Mouse (Mus musculus): Measurements from ENCODE around the gene Rusc1. TPM values are rescaled to one million over a fixed set of nuclear protein-coding genes. Genes with fewer than 3 reads are reported as not detected.
"Not testable (repeated sequence)": the region's sequence is repeated elsewhere in the genome, so short reads cannot be mapped to it uniquely, and the experiment has no call there.

Rusc1 gene
- polyA plus RNA-seq, 2 experiments from 2014 or later = 54.4 to 70.3 TPM

DNA sequence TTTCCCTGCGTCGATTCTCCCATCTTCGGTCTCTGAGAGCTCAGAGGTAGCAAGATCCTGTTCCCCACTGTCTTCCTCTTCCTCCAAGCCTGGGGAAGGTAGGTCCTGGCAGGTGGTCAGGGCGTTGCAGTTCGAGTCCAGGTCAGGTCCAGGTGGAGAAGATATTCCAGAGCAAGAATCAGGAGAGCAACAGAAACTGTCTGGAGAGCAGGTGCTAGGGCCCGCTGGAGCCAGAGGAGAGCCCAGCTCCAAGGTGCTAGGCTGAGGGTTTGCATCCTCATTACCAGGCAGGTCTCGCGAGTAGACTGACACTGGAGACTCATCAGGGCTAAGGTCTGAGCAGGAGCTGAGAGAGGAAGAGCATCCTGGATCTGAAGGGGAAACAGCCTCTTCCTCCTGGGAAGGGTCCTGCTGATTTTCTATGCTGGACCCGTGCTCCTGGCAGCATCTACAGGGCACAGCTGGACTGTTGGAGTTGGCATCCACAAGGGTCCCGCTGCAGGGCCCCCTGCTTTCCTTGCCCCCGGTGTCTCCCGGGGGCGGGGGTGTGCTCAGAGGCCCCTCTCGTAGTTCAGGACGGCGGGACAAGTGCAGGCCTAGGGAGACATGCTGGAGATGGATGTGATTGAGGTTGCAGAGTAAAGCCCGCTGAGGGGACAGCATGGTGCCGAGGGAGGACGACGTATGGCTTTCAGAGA lies 1.2 kb downstream of the Rusc1 start:
- no peak for ATAC-seq

DNA sequence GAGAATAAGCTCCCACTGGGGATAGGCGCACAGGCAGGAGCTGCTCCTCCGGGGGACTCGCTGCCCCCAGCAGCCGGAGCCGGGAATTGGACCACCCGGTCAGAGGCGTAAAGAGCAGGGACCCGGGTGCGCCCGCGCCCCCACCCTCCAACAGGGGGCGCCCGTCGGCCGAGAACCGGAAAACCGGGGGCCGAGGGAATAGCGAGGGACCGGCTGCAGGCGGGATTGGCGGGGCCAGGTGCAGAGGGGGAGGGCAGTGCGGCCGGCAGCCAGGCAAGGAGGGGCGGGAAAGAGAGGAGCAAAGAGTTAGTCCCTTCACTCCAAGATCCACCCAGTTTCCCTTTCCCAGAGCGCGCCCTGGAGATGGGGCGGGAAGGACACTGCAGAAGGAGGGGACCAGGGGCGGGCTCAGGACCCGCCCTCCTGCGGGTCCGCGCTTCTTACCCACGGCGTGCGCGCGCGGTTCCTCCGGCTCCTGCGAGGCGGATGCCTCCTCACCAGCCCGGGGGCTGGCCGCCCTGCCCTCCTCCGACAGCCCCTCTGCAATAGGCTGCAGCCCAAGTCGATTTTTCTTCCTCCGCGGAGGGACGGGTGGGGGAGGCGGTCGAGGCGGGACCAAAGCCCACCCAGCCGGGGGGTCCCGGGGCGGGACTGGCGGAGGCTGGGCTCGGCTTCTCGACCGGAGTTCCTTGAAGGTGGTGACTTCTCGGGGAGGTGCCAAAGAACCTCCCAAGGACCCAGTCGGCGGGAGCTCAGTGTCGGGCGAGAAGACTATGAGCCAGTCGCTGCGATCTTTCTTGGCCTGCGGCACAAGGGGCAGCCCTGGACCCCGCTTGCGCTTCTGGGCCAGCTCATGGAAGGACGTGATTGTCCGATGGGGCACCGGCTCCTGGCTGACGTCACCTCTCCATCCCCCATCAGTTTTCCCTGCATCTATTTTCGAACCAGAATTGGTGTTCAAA lies 2.1 kb downstream of the Rusc1 start:
- peak; percentile 29 for ATAC-seq

DNA sequence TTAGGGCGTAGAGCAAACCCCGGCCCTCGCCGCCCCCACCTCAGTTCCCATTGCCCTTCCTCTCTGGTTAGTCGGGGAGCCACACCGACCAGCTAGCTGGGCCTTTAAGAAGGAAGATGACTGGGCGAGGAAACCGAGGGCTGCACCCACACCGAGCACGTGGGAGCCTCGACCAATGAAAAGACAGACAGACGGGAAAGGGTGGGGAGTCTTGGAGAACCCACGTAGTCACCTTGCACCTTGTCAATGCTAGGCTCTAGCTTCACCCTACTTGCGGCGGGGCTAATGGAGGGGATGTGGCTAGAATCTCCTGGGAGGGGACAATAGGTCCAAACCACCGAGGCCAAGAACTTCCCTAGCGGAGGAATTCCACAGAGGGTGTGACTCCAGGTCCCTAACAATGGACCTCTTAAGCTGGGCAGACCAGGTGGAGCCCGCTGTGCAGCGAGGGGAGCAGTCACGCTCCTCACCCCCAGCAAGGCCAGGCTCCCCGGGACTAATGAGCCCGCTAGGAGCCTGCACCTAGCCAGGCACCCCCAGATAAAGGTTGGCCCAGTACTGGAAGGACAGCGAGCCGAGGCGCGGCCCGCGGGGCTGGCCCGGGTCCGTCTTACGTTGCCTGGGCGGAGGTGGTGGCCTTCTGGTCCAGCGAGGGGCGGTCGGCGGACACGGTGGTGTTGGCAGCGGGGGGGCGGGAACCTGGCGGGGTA lies 3.1 kb downstream of the Rusc1 start:
- ATAC-seq = peak; percentile 93

DNA sequence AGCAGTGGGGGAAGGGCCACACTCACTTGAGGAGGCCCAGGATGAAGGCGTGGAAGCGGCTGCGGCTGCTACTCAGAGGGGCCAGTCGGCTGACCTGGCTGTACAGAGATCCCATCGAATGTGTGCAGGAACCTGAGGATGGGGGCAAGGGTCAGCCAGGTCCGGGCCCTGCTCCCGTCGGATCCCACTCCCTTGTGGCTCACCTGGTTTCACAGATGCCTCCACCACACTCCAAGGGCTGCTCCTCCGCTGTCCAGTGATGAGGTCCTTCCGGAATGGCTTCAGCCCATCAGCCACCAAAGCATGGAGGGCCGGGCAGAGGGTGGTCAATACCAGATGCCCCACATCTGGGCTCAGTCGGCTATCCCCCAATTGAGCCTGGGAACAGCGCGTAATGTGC lies 4.1 kb downstream of the Rusc1 start:
- ATAC-seq = no peak

DNA sequence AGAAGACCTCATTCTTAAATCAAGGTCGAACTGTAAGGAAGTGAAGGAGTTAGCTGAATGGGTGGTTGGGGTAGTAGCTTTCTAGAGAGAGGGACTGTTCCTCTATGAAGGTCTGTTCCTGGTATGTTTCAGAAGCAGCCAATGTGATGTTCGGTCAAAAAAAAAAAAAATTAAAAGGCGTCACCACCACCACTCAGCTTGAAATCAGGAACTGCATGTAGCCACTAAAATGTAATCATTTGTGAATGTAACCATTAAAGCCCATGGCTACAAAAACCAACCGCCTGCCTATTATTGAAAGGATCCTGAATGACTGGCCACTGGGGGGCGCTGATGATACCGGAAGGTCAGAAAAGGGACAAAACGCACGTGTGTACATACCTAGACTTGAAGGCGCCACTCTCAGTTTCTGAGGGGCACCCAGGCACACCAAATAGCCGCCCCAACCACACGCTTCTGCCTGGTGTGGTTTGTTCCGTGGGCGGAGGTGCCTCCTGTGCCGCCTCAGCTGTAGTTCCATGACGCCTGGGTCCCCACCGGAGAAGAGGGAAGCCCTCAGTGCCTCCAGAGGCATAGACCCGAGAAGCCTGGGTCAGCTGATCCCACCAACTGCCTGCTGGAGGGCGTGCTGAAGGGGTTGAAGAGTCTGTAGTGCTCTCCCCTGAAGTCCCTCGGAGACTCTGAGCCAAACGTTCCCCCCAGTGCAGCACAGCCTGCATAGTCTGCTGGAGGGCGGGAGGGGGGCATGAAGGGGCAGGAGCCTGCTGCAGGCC lies 5.6 kb downstream of the Rusc1 start:
- ATAC-seq = no peak

DNA sequence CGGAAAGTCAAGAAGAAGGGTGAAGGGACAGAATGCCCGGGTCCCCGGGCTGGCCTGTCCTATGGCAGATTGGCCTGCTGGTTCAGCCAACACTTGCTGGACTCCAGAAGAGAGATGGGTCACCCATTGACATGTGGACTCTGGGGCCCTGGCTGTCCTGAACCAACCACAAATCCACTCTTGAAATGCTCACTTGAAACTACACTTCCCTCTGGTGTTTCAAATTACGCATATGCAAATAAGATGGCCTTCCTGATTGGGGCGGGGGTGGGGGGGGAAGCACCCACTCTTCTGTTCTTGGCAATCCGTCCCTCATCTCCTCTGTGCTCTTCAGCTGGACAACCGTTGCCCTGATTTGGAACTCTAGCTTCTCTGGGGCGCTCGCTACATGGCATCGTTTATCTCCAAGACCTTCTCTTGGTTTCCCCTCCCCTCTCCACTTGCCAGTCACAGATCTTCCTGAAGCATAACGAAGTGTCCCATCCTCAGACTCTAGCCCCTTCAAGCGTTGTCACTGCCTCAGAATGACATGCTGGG lies 8.4 kb downstream of the Rusc1 start:
- ATAC-seq = no peak

DNA sequence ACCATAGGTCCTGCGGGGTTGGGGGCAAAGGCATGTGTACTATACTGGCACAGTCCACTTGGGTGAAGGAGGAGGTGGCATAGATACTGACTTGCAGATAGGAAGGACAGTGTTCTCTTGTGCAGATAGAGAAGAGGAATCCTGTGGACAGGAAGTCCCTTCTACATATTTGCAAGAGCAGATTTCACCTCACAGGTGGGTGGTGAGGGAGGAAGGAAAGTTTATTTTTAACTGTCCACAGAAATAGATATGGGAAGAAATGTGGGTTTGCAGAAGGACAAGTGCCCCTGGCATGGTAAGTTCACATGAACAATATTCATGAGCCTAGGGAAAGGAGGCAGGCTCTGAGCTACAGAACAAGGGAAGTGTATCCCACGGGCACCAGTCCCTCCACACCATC lies 9.0 kb downstream of the Rusc1 start:
- no peak for ATAC-seq

DNA sequence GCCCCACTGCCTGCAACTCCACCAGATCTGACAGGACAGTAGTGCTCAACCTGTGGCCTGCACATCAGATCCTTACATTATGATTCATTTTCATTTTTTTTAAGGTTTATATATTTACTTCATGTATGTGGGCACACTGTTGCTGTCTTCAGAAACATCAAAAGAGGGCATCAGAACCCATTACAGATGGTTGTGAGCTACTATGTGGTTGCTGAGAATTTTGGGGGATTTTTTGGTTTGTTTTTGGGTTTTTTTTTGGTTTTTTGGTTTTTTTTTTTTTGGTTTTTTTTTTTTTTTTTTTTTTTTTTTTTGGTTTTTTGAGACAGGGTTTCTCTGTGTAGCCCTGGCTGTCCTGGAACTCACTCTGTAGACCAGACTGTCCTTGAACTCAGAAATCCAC lies 10.8 kb downstream of the Rusc1 start:
- ATAC-seq = not testable (repeated sequence)

DNA sequence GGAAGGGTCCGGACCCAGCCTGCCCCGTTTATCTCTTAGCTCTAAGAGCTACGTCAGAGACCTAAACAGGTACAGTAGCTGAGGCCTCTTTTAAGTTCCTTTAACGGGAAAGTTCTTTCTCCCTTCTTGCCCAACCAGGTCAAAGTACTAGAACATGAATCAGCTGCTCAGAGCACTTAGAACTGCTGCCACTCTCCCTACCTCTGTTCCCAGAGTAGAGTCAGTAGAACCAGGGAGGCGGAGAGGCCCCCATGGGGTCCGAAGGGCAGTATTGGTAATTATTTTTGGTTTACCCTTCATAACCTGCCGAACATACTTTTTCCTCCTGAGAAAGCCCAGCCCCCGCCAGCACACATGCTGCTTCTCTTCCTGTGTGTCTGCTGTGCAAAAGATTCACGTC lies 15.7 kb downstream of the Rusc1 start:
- no peak for ATAC-seq

DNA sequence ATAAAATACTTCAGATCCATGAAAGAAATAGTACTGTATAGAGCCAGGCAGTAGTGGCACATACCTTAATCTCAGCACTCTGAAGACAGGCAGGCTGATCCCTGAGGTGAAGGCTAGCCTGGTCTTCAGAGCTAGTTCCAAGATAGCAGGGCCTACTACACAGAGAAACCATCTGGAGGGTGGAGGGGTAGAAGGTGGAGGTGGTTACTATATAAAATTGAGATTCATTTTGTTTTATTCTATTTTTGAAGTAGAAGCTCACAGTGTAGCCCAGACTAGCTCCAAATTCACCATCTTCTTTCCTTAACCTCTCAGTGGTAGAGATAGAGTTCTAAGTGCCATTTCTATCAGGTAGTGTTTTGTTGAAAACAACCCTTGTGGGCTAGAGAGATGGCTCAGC lies 25.8 kb downstream of the Rusc1 start:
- no peak for ATAC-seq

DNA sequence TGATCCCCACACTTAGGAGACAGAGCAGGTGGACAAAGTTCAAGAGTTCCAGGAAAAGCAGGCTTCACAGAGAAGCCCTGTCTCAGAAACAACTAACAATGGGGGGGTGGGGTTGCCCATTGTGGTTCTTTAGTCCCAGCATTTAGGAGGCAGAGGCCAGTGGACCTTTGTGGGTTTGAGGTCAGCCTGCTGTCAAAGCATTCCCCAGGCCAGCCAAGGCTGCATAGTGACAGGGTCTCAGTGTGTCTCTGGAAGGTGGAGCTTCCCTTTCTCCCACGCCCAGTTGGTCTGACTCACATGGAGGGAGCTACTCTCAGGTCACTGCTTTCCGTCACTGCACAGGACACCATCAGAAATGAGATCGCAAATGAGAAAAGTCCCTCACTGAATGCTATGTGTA lies 31.4 kb downstream of the Rusc1 start:
- no peak for ATAC-seq

DNA sequence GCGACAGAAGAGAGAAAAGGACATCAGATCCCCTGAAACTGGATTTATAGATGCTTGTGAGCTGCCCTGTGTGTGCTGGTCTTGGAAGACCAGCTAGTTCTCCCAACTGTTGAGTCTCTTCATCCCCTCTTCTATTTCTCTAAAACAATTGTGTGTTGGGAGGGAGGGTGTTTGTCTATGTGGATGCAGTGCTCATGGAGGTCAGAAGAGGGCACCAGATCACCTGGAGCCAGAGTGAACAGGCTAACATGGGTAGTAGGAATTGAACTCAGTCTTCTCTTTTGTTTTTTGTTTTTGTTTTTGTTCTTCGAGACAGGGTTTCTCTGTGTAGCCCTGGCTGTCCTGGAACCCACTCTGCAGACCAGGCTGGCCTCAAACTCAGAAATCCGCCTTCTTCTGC lies 34.3 kb downstream of the Rusc1 start:
- peak; percentile 40 for ATAC-seq

DNA sequence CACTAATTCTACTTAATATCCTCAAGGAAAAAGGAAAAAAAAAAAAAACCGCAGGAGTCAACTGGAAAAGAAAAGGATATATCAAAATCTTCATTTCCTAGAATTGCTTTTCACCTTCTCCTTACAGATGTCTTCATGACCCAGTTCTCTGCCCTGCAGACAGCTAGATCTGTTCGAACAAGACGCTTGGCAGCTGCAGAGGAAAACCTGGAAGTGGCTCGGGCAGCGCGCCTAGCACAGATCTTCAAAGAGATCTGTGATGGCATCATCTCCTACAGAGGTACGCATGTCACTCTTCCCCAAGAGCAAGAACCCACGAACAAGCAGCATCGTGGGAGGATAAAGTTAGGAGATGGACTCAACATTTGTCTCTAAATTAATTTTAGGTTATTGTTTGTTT lies 34.8 kb downstream of the Rusc1 start:
- ATAC-seq = no peak

DNA sequence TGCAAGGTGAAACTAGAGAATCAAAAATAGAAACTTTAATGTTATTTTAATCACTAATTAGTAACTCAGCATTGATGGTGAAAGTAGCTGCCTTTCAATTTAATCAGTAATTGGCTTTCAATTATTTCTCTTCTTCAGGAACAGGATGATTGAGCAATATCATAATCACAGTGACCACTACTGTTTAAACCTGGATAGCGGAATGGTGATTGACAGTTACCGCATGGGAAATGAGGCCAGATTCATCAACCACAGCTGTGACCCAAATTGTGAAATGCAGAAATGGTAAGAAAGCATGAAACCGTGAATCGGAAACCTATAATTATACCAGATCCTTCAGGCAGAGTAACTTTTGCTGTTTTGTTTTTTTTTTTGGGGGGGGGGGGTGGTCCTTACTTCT lies 49.8 kb downstream of the Rusc1 start:
- no peak for ATAC-seq

Other genes starting within 250 kb of the Rusc1 start
- gene Msto1, start 179.3 kb downstream of the Rusc1 start, polyA plus RNA-seq (2017; shearing (Covaris generic)) = 10 to 100 TPM; 23.7 to 30.8 TPM
- 10 to 100 TPM; 32.0 to 37.4 TPM for gene Ash1l, start 142.7 kb downstream of the Rusc1 start, polyA plus RNA-seq (2017; shearing (Covaris generic))
- 100 to 1,000 TPM; 122 to 130 TPM for gene Dap3, start 142.1 kb downstream of the Rusc1 start, polyA plus RNA-seq (2017; shearing (Covaris generic))
- gene Gm43738, start 7.8 kb upstream of the Rusc1 start, polyA plus RNA-seq (2017; shearing (Covaris generic)) = under 1 TPM in 1 of 2 experiments, not detected in 1; 0.23 TPM
- gene Fdps, start 8.6 kb upstream of the Rusc1 start, polyA plus RNA-seq (2017; shearing (Covaris generic)) = 10 to 100 TPM; 75.1 to 83.8 TPM
- gene Pklr, start 42.8 kb upstream of the Rusc1 start, polyA plus RNA-seq (2017; shearing (Covaris generic)) = not detected
- gene Hcn3, start 66.9 kb upstream of the Rusc1 start, polyA plus RNA-seq (2017; shearing (Covaris generic)) = under 1 TPM; 0.50 to 0.69 TPM
- 10 to 100 TPM; 12.4 to 18.5 TPM for gene Clk2, start 71.5 kb upstream of the Rusc1 start, polyA plus RNA-seq (2017; shearing (Covaris generic))
- 100 to 1,000 TPM; 160 to 182 TPM for gene Scamp3, start 84.2 kb upstream of the Rusc1 start, polyA plus RNA-seq (2017; shearing (Covaris generic))
- gene Fam189b, start 89.8 kb upstream of the Rusc1 start, polyA plus RNA-seq (2017; shearing (Covaris generic)) = 100 to 1,000 TPM; 158 to 168 TPM
- 10 to 100 TPM; 72.1 to 75.6 TPM for gene Gba, start 109.6 kb upstream of the Rusc1 start, polyA plus RNA-seq (2017; shearing (Covaris generic))
- gene Thbs3, start 121.9 kb upstream of the Rusc1 start, polyA plus RNA-seq (2017; shearing (Covaris generic)) = 1 to 10 TPM in 1 of 2 experiments, under 1 TPM in 1; 0.22 to 2.4 TPM
- gene Mtx1, start 133.8 kb upstream of the Rusc1 start, polyA plus RNA-seq (2017; shearing (Covaris generic)) = 100 to 1,000 TPM in 1 of 2 experiments, 10 to 100 TPM in 1; 90.7 to 112 TPM
- gene Muc1, start 135.7 kb upstream of the Rusc1 start, polyA plus RNA-seq (2017; shearing (Covaris generic)) = under 1 TPM; 0.88 to 0.97 TPM
- gene Krtcap2, start 152.7 kb upstream of the Rusc1 start, polyA plus RNA-seq (2017; shearing (Covaris generic)) = 100 to 1,000 TPM; 275 to 319 TPM
- 1 to 10 TPM; 2.1 to 3.4 TPM for gene Trim46, start 153.0 kb upstream of the Rusc1 start, polyA plus RNA-seq (2017; shearing (Covaris generic))
- gene Dpm3, start 166.0 kb upstream of the Rusc1 start, polyA plus RNA-seq (2017; shearing (Covaris generic)) = 100 to 1,000 TPM; 124 to 160 TPM
- 100 to 1,000 TPM; 195 to 254 TPM for gene Slc50a1, start 177.3 kb upstream of the Rusc1 start, polyA plus RNA-seq (2017; shearing (Covaris generic))
- not detected for gene Efna1, start 187.8 kb upstream of the Rusc1 start, polyA plus RNA-seq (2017; shearing (Covaris generic))
- gene Efna3, start 229.7 kb upstream of the Rusc1 start, polyA plus RNA-seq (2017; shearing (Covaris generic)) = not detected
- gene Efna4, start 244.7 kb upstream of the Rusc1 start, polyA plus RNA-seq (2017; shearing (Covaris generic)) = under 1 TPM; 0.28 to 0.50 TPM

Data from activated CD4-positive, CD25-positive, alpha-beta regulatory T cell, adult 4 months (primary cell).